10 mouse cellular contexts compared by ENCODE assay signal in the genomic region with DNA sequence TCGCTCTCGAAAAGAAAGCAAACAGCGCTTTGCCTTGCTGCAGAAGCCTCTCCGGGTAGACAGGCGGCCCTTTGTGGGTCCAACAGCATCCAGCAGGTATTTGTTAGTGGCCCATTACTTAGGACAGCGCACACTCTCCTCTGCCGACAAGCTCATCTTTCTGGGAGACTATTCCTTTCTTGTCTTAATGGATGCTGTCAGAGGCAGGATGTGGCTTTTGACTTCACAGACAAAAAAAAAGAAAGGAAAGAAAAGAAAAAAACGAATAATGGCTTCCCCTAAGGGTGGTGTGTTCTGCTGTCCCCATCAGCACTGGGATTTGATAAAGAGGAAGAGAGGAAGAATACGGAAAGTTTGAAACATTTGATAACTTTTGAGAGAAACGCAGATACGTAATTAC.
DNase-seq lines count a peak whose midpoint lies in the region; ATAC-seq and TF ChIP-seq lines count a peak whose summit lies in the region.
"Had no signal": no experiment of that assay in that cellular context is flagged by ENCODE, and none has a peak within 500 bp of the region (broad histone marks: within the 10 kb centered on the region; RNA-seq: fewer than 3 reads in every experiment).

No protein-coding gene starts in this region.

- DNase-seq in kidney, adult 11 months, result no peak
- DNase-seq in brain, embryonic 14.5 days (ENCODE audit: low read depth), result peak; percentile 45
- DNase-seq in left cerebral cortex, postnatal 10 days (ENCODE audit: extremely low spot score in 1 of 2, low spot score in 2 of 2), result no peak
- no peak for DNase-seq in yolk sac, embryonic 10.5 days (ENCODE audit: low spot score)
- DNase-seq in urinary bladder, postnatal 10 days (ENCODE audit: low spot score), result no peak
- DNase-seq: cerebellum, postnatal 14 days; kidney, adult 9 months had no signal

- ATAC-seq in kidney, embryonic 16.5 days (ENCODE audit: low FRiP score, low TSS enrichment), result no peak
- no peak for ATAC-seq in hindbrain, embryonic 12.5 days (ENCODE audit: low FRiP score)
- no peak for ATAC-seq in midbrain, embryonic 15.5 days (replicated peaks)

- H3K4me1 ChIP-seq in kidney, embryonic 16.5 days (ENCODE audit: insufficient read depth, low read length), result peaks cover 28% of the 10 kb centered on the region
- H3K4me1 ChIP-seq in hindbrain, embryonic 12.5 days, result peaks cover 16% of the 10 kb centered on the region
- H3K4me1 ChIP-seq in midbrain, embryonic 15.5 days, result peaks cover 10% of the 10 kb centered on the region

- no peaks in the 10 kb centered on the region for H3K9me3 ChIP-seq in kidney, embryonic 16.5 days (ENCODE audit: low read length)
- no peaks in the 10 kb centered on the region for H3K9me3 ChIP-seq in hindbrain, embryonic 12.5 days (replicated peaks)
- no peaks in the 10 kb centered on the region for H3K9me3 ChIP-seq in midbrain, embryonic 15.5 days

- TF ChIP-seq POLR2A in brain, embryonic 14.5 days (IDR thresholded peaks at IDR 0.05; ENCODE audit: borderline replicate concordance, extremely low read depth, insufficient read depth, insufficient read length, poor library complexity, severe bottlenecking), result no peak

- no peaks in the 10 kb centered on the region for H3K27me3 ChIP-seq in kidney, embryonic 16.5 days (ENCODE audit: insufficient read depth, low read length)
- no peaks in the 10 kb centered on the region for H3K27me3 ChIP-seq in hindbrain, embryonic 12.5 days
- no peaks in the 10 kb centered on the region; the same call in 1 of the 2 replicates for H3K27me3 ChIP-seq in midbrain, embryonic 15.5 days (replicated peaks)

- H3K36me3 ChIP-seq in kidney, embryonic 16.5 days (ENCODE audit: insufficient read depth, low read length), result no peaks in the 10 kb centered on the region
- H3K36me3 ChIP-seq in hindbrain, embryonic 12.5 days, result no peaks in the 10 kb centered on the region
- H3K36me3 ChIP-seq in midbrain, embryonic 15.5 days (replicated peaks), result no peaks in the 10 kb centered on the region

- H3K4me3 ChIP-seq in kidney, embryonic 16.5 days (ENCODE audit: low read length), result 0 out of 2 replicates have a peak overlapping the region, but pooled peaks have one; percentile 7
- H3K4me3 ChIP-seq in hindbrain, embryonic 12.5 days, result no peak overlapping the region
- no peak overlapping the region for H3K4me3 ChIP-seq in midbrain, embryonic 15.5 days

- H3K4me2 ChIP-seq in kidney, embryonic 16.5 days (replicated peaks; ENCODE audit: low read depth, low read length), result peak overlapping the region; percentile 40
- peak overlapping the region; percentile 44 for H3K4me2 ChIP-seq in hindbrain, embryonic 12.5 days (replicated peaks)
- peak overlapping the region; percentile 34; the same call in 1 of the 2 replicates for H3K4me2 ChIP-seq in midbrain, embryonic 15.5 days

- intact Hi-C loops in left cerebral cortex, postnatal 10 days (cut with DNase I), result no loop called here

- H3K27ac ChIP-seq in kidney, embryonic 16.5 days (ENCODE audit: low read length), result peak overlapping the region; percentile 57
- H3K27ac ChIP-seq in hindbrain, embryonic 12.5 days, result no peak overlapping the region
- H3K27ac ChIP-seq in midbrain, embryonic 15.5 days, result no peak overlapping the region

- WGBS in kidney, embryonic 16.5 days, result 10% methylated on average over 11 of the region's 11 CpGs
- WGBS in hindbrain, embryonic 12.5 days, result 6% methylated on average over 11 of the region's 11 CpGs
- WGBS in midbrain, embryonic 15.5 days, result 13% methylated on average over 11 of the region's 11 CpGs

- TF ChIP-seq CTCF in brain, embryonic 14.5 days (IDR thresholded peaks at IDR 0.05; ENCODE audit: borderline replicate concordance, extremely low read depth, insufficient read depth, insufficient read length), result no peak

- H3K9ac ChIP-seq in kidney, embryonic 16.5 days (replicated peaks; ENCODE audit: low read length), result peak overlapping the region; percentile 1; the same call in 1 of the 2 replicates
- H3K9ac ChIP-seq in hindbrain, embryonic 12.5 days, result no peak overlapping the region
- H3K9ac ChIP-seq in midbrain, embryonic 15.5 days, result no peak overlapping the region
